Mouse (Mus musculus) MEL (cell line): ENCODE results near the gene Bckdhb. TPM values are rescaled to one million over a fixed set of nuclear protein-coding genes. Genes with fewer than 3 reads are reported as not detected.

Experiments used
- DNase-seq: peaks from one replicate; pipeline ENCODE4 v3.0.0; 2011; ENCODE audit warnings: low read depth, low spot score
- H3K27ac ChIP-seq: 2 replicates; pipeline ENCODE4 v1.5.1; 2012; ENCODE audit warnings: low read depth, mild to moderate bottlenecking, control low read depth, low read length, moderate library complexity; ENCODE audit not compliant: control insufficient read depth
- H3K27me3 ChIP-seq, 2 experiments: fragments of 150-350 bp in 1 of 2; sonication (generic) in 1 of 2; 2 replicates each; pipeline ENCODE4 v1.6.1; 2012; ENCODE audit warnings: low read length in 2 of 2, mild to moderate bottlenecking in 2 of 2, improper control_type of control experiment in 1 of 2, moderate library complexity in 1 of 2; ENCODE audit not compliant: insufficient read depth in 2 of 2, control insufficient read depth in 1 of 2
- H3K36me3 ChIP-seq, 2 experiments: 2 replicates each; pipeline ENCODE4 v1.6.1; 2012 to 2014; ENCODE audit warnings: low read length in 2 of 2, improper control_type of control experiment in 1 of 2, inconsistent platforms in 1 of 2, mild to moderate bottlenecking in 1 of 2; ENCODE audit not compliant: insufficient read depth in 2 of 2, control insufficient read depth in 1 of 2
- H3K4me1 ChIP-seq, 2 experiments: fragments of 150-350 bp in 1 of 2; sonication (generic) in 1 of 2; 2 replicates each; pipeline ENCODE4 v1.6.1; 2012; ENCODE audit warnings: low read length in 2 of 2, improper control_type of control experiment in 1 of 2, mild to moderate bottlenecking in 1 of 2; ENCODE audit not compliant: insufficient read depth in 2 of 2, control insufficient read depth in 1 of 2
- H3K4me3 ChIP-seq, 2 experiments: fragments of 150-350 bp in 1 of 2; sonication (generic) in 1 of 2; 2 replicates each; pipeline ENCODE4 v1.5.1; 2012; ENCODE audit warnings: low read depth in 2 of 2, low read length in 2 of 2, mild to moderate bottlenecking in 2 of 2, moderate library complexity in 2 of 2, control low read depth in 1 of 2, improper control_type of control experiment in 1 of 2; ENCODE audit not compliant: control insufficient read depth in 1 of 2, insufficient read depth in 1 of 2
- H3K79me2 ChIP-seq: 2 replicates; pipeline ENCODE4 v1.6.1; 2012; ENCODE audit warnings: mild to moderate bottlenecking, low read length, moderate library complexity; ENCODE audit not compliant: control insufficient read depth, poor library complexity, insufficient read depth
- H3K9ac ChIP-seq: 2 replicates; pipeline ENCODE4 v1.6.1; 2012; ENCODE audit warnings: low read depth, mild to moderate bottlenecking, control low read depth, low read length, moderate library complexity; ENCODE audit not compliant: control insufficient read depth, poor library complexity, severe bottlenecking
- H3K9me3 ChIP-seq: fragments of 150-350 bp; sonication (generic); replicated peaks from 2 replicates; pipeline ENCODE4 v1.6.1; 2012; ENCODE audit warnings: mild to moderate bottlenecking, low read length, improper control_type of control experiment, moderate library complexity; ENCODE audit not compliant: insufficient read depth
- BHLHE40 ChIP-seq: IDR thresholded peaks from 2 replicates; pipeline ENCODE4 v1.6.1; 2012; ENCODE audit warnings: low read depth, mild to moderate bottlenecking, inconsistent platforms, low read length, improper control_type of control experiment, borderline replicate concordance
- CHD1 ChIP-seq: IDR thresholded peaks from 2 replicates; pipeline ENCODE4 v1.6.1; 2012; ENCODE audit warnings: low read depth, mild to moderate bottlenecking, inconsistent platforms, low read length, improper control_type of control experiment
- CHD2 ChIP-seq: IDR thresholded peaks from 2 replicates; pipeline ENCODE4 v1.6.1; 2011; ENCODE audit warnings: low read length, improper control_type of control experiment
- CTCF ChIP-seq, 3 experiments: IDR thresholded peaks in 2 of 3; conservative IDR thresholded peaks in 1 of 3; 2 replicates each; pipeline ENCODE4 v1.5.1; 2011 to 2012; ENCODE audit warnings: low read length in 3 of 3, low read depth in 2 of 3, mild to moderate bottlenecking in 2 of 3, improper control_type of control experiment in 1 of 3, inconsistent platforms in 1 of 3, mixed read lengths in 1 of 3, moderate library complexity in 1 of 3; ENCODE audit not compliant: control insufficient read depth in 1 of 3, insufficient read depth in 1 of 3, poor library complexity in 1 of 3, severe bottlenecking in 1 of 3
- E2F4 ChIP-seq: IDR thresholded peaks from 2 replicates; pipeline ENCODE4 v1.6.1; 2011; ENCODE audit warnings: low read depth, low read length, improper control_type of control experiment, borderline replicate concordance
- ELF1 ChIP-seq: IDR thresholded peaks from 2 replicates; pipeline ENCODE4 v1.6.1; 2014; ENCODE audit warnings: low read depth, mild to moderate bottlenecking, inconsistent platforms, low read length, improper control_type of control experiment, moderate library complexity
- EP300 ChIP-seq, 2 experiments: IDR thresholded peaks; 2 replicates each; pipeline ENCODE4 v1.6.1; 2011; ENCODE audit warnings: improper control_type of control experiment in 2 of 2, low read length in 2 of 2, low read depth in 1 of 2, mild to moderate bottlenecking in 1 of 2
- ETS1 ChIP-seq: IDR thresholded peaks from 2 replicates; pipeline ENCODE4 v1.6.1; 2012; ENCODE audit warnings: low read depth, mild to moderate bottlenecking, inconsistent platforms, low read length, improper control_type of control experiment, moderate library complexity
- GABPA ChIP-seq: IDR thresholded peaks from 2 replicates; pipeline ENCODE4 v1.6.1; 2012; ENCODE audit warnings: low read depth, mild to moderate bottlenecking, inconsistent platforms, low read length, improper control_type of control experiment, moderate library complexity
- HCFC1 ChIP-seq: IDR thresholded peaks from 2 replicates; pipeline ENCODE4 v1.6.1; 2012; ENCODE audit warnings: low read depth, mild to moderate bottlenecking, inconsistent platforms, low read length, improper control_type of control experiment, moderate library complexity
- JUND ChIP-seq: IDR thresholded peaks from 2 replicates; pipeline ENCODE4 v1.6.1; 2011; ENCODE audit warnings: low read depth, mild to moderate bottlenecking, improper control_type of control experiment, low read length
- KAT2A ChIP-seq: conservative IDR thresholded peaks from 2 replicates; pipeline ENCODE4 v1.6.1; 2012; ENCODE audit warnings: low read depth, low read length, improper control_type of control experiment, inconsistent platforms
- MAFK ChIP-seq: IDR thresholded peaks from 2 replicates; pipeline ENCODE4 v1.6.1; 2011; ENCODE audit warnings: low read depth, mild to moderate bottlenecking, low read length, improper control_type of control experiment, borderline replicate concordance
- MAX ChIP-seq: IDR thresholded peaks from 2 replicates; pipeline ENCODE4 v1.6.1; 2011; ENCODE audit warnings: low read length, improper control_type of control experiment
- MAZ ChIP-seq: IDR thresholded peaks from 2 replicates; pipeline ENCODE4 v1.6.1; 2012; ENCODE audit warnings: low read depth, mild to moderate bottlenecking, inconsistent platforms, low read length, improper control_type of control experiment
- MYC ChIP-seq: IDR thresholded peaks from 2 replicates; pipeline ENCODE4 v1.6.1; 2011; ENCODE audit warnings: low read depth, mild to moderate bottlenecking, low read length, improper control_type of control experiment, moderate library complexity
- NELFE ChIP-seq: IDR thresholded peaks from 2 replicates; pipeline ENCODE4 v1.6.1; 2011; ENCODE audit warnings: low read depth, low read length, improper control_type of control experiment
- NRF1 ChIP-seq: IDR thresholded peaks from 2 replicates; pipeline ENCODE4 v1.6.1; 2014; ENCODE audit warnings: low read depth, mild to moderate bottlenecking, inconsistent platforms, low read length, improper control_type of control experiment, moderate library complexity; ENCODE audit not compliant: poor library complexity, insufficient read depth, severe bottlenecking
- POLR2AphosphoS2 ChIP-seq: IDR thresholded peaks from 2 replicates; pipeline ENCODE4 v1.6.1; 2011; ENCODE audit warnings: low read length, improper control_type of control experiment
- POLR2AphosphoS5 ChIP-seq: IDR thresholded peaks from 2 replicates; pipeline ENCODE4 v1.6.1; 2012; ENCODE audit warnings: low read depth, borderline replicate concordance, mild to moderate bottlenecking, inconsistent platforms, low read length, moderate library complexity, mixed read lengths
- RAD21 ChIP-seq: IDR thresholded peaks from 2 replicates; pipeline ENCODE4 v1.6.1; 2011; ENCODE audit warnings: mild to moderate bottlenecking, low read depth, low read length, improper control_type of control experiment
- SIN3A ChIP-seq: IDR thresholded peaks from 2 replicates; pipeline ENCODE4 v1.6.1; 2012; ENCODE audit warnings: low read length, improper control_type of control experiment, inconsistent platforms
- TAL1 ChIP-seq: IDR thresholded peaks from 2 replicates; pipeline ENCODE4 v1.6.1; 2012; ENCODE audit warnings: mild to moderate bottlenecking, inconsistent platforms, low read length, moderate library complexity, mixed read lengths
- USF1 ChIP-seq: IDR thresholded peaks from 2 replicates; pipeline ENCODE4 v1.6.1; 2014; ENCODE audit warnings: low read depth, mild to moderate bottlenecking, inconsistent platforms, low read length, improper control_type of control experiment, moderate library complexity
- USF2 ChIP-seq, 2 experiments: IDR thresholded peaks; 2 replicates each; pipeline ENCODE4 v1.6.1; 2011 to 2012; ENCODE audit warnings: improper control_type of control experiment in 2 of 2, low read length in 2 of 2, borderline replicate concordance in 1 of 2, inconsistent platforms in 1 of 2, low read depth in 1 of 2, mild to moderate bottlenecking in 1 of 2; ENCODE audit not compliant: insufficient read depth in 1 of 2
- ZMIZ1 ChIP-seq: IDR thresholded peaks from 2 replicates; pipeline ENCODE4 v1.6.1; 2012; ENCODE audit warnings: low read depth, mild to moderate bottlenecking, inconsistent platforms, low read length, improper control_type of control experiment, moderate library complexity
- ZNF384 ChIP-seq: IDR thresholded peaks from 2 replicates; pipeline ENCODE4 v1.6.1; 2012; ENCODE audit warnings: low read depth, mild to moderate bottlenecking, inconsistent platforms, low read length, improper control_type of control experiment
- polyA plus RNA-seq, 2 experiments: library from polyadenylated mRNA; stranded (reverse) in 1 of 2; unstranded in 1 of 2; fragments of >175 nt in 1 of 2; fragments of >200 nt in 1 of 2; gene quantifications; 2 replicates each; pipeline versions ENCODE4 v1.2.1 to v1.2.4; 2012; ENCODE audit warnings: low replicate concordance in 2 of 2, low read depth in 1 of 2; ENCODE audit not compliant: insufficient read length in 2 of 2, insufficient read depth in 1 of 2, missing spikeins in 1 of 2
- total RNA-seq: library from RNA; depleted of rRNA; stranded (reverse); fragments of 300-350 nt; gene quantifications from 2 replicates; pipeline ENCODE4 v1.2.3, GENCODE M21; 2012

Bckdhb gene
- total and polyA plus RNA-seq, 3 experiments = 15.9 to 26.6 TPM; not detected in 1

DNA sequence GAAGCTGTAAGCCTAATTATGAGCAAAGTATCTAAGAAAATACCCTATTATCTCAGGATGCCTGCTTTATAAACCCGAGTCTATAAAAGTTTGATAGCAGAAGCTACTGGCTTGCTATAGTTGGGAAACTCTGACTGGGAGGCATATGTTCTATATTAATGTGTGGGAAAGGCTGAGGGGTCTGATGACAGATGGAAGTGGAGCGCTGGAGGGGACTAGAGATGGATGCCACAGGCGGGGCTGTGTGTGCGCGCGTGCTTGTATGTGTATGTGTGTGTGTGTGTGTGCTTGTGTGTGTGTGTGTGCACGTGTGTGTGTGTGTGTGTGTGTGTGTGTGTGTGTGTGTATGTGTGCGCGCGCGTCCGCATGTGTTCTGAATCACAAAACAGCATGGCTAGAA lies 121.4 kb downstream of the Bckdhb start:
- Histone ChIP-seq H3K9ac (no peak overlapping the region), H3K4me3 (no peak overlapping the region), H3K27me3 (no peaks in the 10 kb centered on the region), H3K27ac (no peak overlapping the region), H3K79me2 (no peaks in the 10 kb centered on the region), H3K36me3 (peaks cover 0 to 13% of the 10 kb centered on the region in 2 experiments; a peak in 2 of 4 replicates), H3K4me1 (peaks cover 8 to 12% of the 10 kb centered on the region in 2 experiments; a peak in 3 of 4 replicates), H3K9me3 (no peaks in the 10 kb centered on the region)
- TF ChIP-seq MYC (no peak), SIN3A (no peak), CHD2 (no peak), KAT2A (no peak), HCFC1 (no peak), ZNF384 (no peak), E2F4 (no peak), USF2 (IDR thresholded peaks at IDR 0.05; ENCODE audit: borderline replicate concordance in 1 of 2, insufficient read depth in 1 of 2, low read depth in 1 of 2, low read length in 2 of 2) (no peak), RAD21 (no peak), MAX (no peak), CTCF (IDR thresholded peaks at IDR 0.05 in 2 of 3, conservative IDR thresholded peaks at IDR 0.05 in 1 of 3; ENCODE audit: control insufficient read depth in 1 of 3, insufficient read depth in 1 of 3, low read depth in 2 of 3, low read length in 3 of 3, poor library complexity in 1 of 3, severe bottlenecking in 1 of 3) (no peak), NELFE (no peak), USF1 (no peak), ETS1 (no peak), POLR2AphosphoS2 (no peak), TAL1 (no peak)
- DNase-seq = no peak

DNA sequence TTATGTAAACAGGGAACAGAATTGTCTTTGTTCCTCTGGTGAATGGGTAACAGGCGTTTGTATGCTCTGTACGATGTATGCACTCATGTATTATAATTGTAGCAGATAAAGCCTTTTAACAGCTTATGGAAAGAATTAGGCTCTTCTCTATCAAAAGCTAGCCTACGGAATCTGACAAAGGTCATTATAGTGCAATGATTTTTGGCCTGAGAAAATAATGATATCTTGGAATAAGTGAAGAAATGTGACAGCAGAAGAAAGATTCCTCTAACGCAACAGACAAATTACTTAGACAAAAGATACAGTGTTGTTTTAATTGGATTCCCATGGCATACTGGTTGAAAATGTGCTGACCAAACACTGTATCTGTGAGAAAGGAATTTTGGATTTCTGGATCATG lies 122.0 kb downstream of the Bckdhb start:
- TF ChIP-seq MAX (no peak), USF1 (no peak), E2F4 (no peak), POLR2AphosphoS5 (no peak), EP300 (IDR thresholded peaks at IDR 0.05; ENCODE audit: low read depth in 1 of 2, low read length in 2 of 2) (no peak), USF2 (IDR thresholded peaks at IDR 0.05; ENCODE audit: borderline replicate concordance in 1 of 2, insufficient read depth in 1 of 2, low read depth in 1 of 2, low read length in 2 of 2) (no peak), ELF1 (no peak), ZMIZ1 (no peak), MAZ (no peak), SIN3A (no peak), CTCF (IDR thresholded peaks at IDR 0.05 in 2 of 3, conservative IDR thresholded peaks at IDR 0.05 in 1 of 3; ENCODE audit: control insufficient read depth in 1 of 3, insufficient read depth in 1 of 3, low read depth in 2 of 3, low read length in 3 of 3, poor library complexity in 1 of 3, severe bottlenecking in 1 of 3) (no peak), GABPA (no peak), TAL1 (no peak), MAFK (no peak), JUND (no peak), HCFC1 (no peak), BHLHE40 (no peak), NRF1 (no peak), CHD1 (no peak)
- peaks cover 8 to 9% of the 10 kb centered on the region in 2 experiments; a peak in 3 of 4 replicates for H3K4me1 ChIP-seq
- no peaks in the 10 kb centered on the region for H3K27me3 ChIP-seq
- H3K27ac ChIP-seq = no peak overlapping the region
- no peak overlapping the region for H3K9ac ChIP-seq
- no peak for DNase-seq
- H3K36me3 ChIP-seq = peaks cover 0 to 12% of the 10 kb centered on the region in 2 experiments; a peak in 2 of 4 replicates
- no peak overlapping the region for H3K4me3 ChIP-seq
- H3K79me2 ChIP-seq = no peaks in the 10 kb centered on the region
- H3K9me3 ChIP-seq = no peaks in the 10 kb centered on the region
